Mouse (Mus musculus) kidney, adult 2 months (tissue): ENCODE measurements at regions not wholly inside any gene's neighbourhood (a gene's known extent, or its start where the extent isn't known, plus 50 kb on each side); places are given as distances from the start of the nearest gene placed in this dataset.

Experiments
- CTCF ChIP-seq: fragments of 200-500 bp; conservative IDR thresholded peaks from 2 replicates; pipeline ENCODE4 v1.5.1; 2011; ENCODE audit warnings: low read depth, mild to moderate bottlenecking, control low read depth, low read length, moderate library complexity, mixed read lengths; ENCODE audit not compliant: insufficient read depth, insufficient read length
- POLR2A ChIP-seq: fragments of 200-500 bp; IDR thresholded peaks from one replicate; pipeline ENCODE4 v1.6.1; 2011; ENCODE audit warnings: low read depth, low read length, control low read depth

DNA sequence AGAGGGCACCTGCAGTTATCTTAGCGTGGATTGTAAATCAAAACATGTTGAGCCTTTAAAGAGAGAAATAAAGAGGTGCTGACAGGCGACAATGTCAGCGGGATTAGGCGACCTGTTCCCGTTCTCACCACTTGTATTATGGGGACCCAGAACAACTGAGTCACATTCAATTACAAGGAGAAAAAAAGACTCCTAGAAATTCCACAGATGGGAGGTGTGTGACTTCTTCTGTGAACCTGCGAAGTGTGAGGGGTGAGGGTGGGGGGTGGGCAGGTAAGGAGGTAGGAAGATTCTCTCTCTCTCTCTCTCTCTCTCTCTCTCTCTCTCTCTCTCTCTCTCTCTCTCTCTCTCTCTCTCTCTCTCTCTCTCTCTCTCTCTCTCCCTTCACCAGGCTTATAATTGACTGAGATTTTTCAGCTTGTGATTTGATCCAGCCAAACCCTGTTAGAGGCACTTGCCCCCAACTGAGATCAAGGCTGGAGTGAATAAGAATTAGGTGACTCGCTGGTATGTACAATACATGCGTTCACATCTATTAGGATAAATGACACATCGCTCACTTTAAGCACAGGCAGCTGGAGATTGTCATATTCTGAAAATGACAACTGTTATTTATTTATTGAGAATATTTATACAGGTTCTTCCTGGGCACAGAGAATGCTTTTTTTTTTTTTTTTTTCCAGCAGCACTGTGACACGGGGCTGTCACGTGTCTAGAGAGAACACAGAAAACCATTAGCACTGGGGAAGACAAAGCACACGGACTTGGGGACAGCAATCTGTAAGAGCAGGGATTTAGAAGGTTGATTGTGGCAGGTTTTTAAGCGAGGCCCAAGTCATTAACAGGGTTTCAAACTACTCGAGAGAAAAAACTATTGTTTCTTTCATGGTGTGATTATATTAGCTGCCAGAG is 119.2 kb downstream of the Sem1 start:
- TF ChIP-seq CTCF: no peak
- no peak for TF ChIP-seq POLR2A
